Mouse (Mus musculus): ENCODE results near the gene Prm2. TPM values are rescaled to one million over a fixed set of nuclear protein-coding genes. Genes with fewer than 3 reads are reported as not detected.

The Prm2 gene
- polyA plus RNA-seq, 1 experiment from 2014 or later = not detected

GRCm38 (mm10) chr16:10770531-10771325, 25.2 kb downstream of the Prm2 start:
- no peaks in the 10 kb centered on the region for H3K36me3 ChIP-seq
- 33% methylated on average over 4 of the region's 4 CpGs for WGBS (ENCODE audit: insufficient replicate concordance)
- peaks cover 50% of the 10 kb centered on the region for H3K4me1 ChIP-seq
- no peak overlapping the region for H3K9ac ChIP-seq
- H3K9me3 ChIP-seq (replicated peaks) = no peaks in the 10 kb centered on the region
- H3K4me2 ChIP-seq = no peak overlapping the region
- peaks cover 19% of the 10 kb centered on the region for H3K27me3 ChIP-seq (replicated peaks)
- H3K27ac ChIP-seq = no peak overlapping the region
- no peak for ATAC-seq
- H3K4me3 ChIP-seq = no peak overlapping the region

- Histone ChIP-seq H3K4me3 (no peak overlapping the region), H3K27me3 (replicated peaks) (peaks cover 19% of the 10 kb centered on the region), H3K9ac (no peak overlapping the region), H3K4me1 (peaks cover 46% of the 10 kb centered on the region), H3K27ac (no peak overlapping the region), H3K36me3 (no peaks in the 10 kb centered on the region), H3K9me3 (replicated peaks) (no peaks in the 10 kb centered on the region), H3K4me2 (no peak overlapping the region)
- ATAC-seq = no peak
- 25% methylated on average over 2 of the region's 2 CpGs for WGBS (ENCODE audit: insufficient replicate concordance)
Measured at GRCm38 (mm10) chr16:10769661-10770060, 26.3 kb downstream of the Prm2 start.

GRCm38 (mm10) chr16:10768821-10769220, 27.1 kb downstream of the Prm2 start:
- H3K4me2 ChIP-seq = no peak overlapping the region
- WGBS (ENCODE audit: insufficient replicate concordance) = 23% methylated on average over 9 of the region's 9 CpGs
- H3K36me3 ChIP-seq = no peaks in the 10 kb centered on the region
- H3K27ac ChIP-seq = no peak overlapping the region
- no peaks in the 10 kb centered on the region for H3K9me3 ChIP-seq (replicated peaks)
- H3K4me3 ChIP-seq = no peak overlapping the region
- no peak overlapping the region for H3K9ac ChIP-seq
- H3K27me3 ChIP-seq (replicated peaks) = peaks cover 21% of the 10 kb centered on the region
- no peak for ATAC-seq
- peaks cover 43% of the 10 kb centered on the region for H3K4me1 ChIP-seq

- Histone ChIP-seq H3K9ac (no peak overlapping the region), H3K9me3 (replicated peaks) (no peaks in the 10 kb centered on the region), H3K4me2 (no peak overlapping the region), H3K27me3 (replicated peaks) (peaks cover 32% of the 10 kb centered on the region), H3K4me3 (no peak overlapping the region), H3K27ac (no peak overlapping the region), H3K36me3 (no peaks in the 10 kb centered on the region), H3K4me1 (peaks cover 36% of the 10 kb centered on the region)
- WGBS (ENCODE audit: insufficient replicate concordance) = 30% methylated on average over 4 of the region's 4 CpGs
- ATAC-seq = no peak
Measured at GRCm38 (mm10) chr16:10767158-10767557, 28.8 kb downstream of the Prm2 start.

- 28% methylated on average over 2 of the region's 2 CpGs for WGBS (ENCODE audit: insufficient replicate concordance)
- no peak for ATAC-seq
- Histone ChIP-seq H3K4me3 (no peak overlapping the region), H3K4me2 (no peak overlapping the region), H3K27ac (no peak overlapping the region), H3K9ac (no peak overlapping the region), H3K27me3 (replicated peaks) (peaks cover 34% of the 10 kb centered on the region), H3K36me3 (no peaks in the 10 kb centered on the region), H3K4me1 (peaks cover 17% of the 10 kb centered on the region), H3K9me3 (replicated peaks) (no peaks in the 10 kb centered on the region)
Measured at GRCm38 (mm10) chr16:10764323-10764722, 31.6 kb downstream of the Prm2 start.

- H3K4me3 ChIP-seq = no peak overlapping the region
- H3K4me1 ChIP-seq = peaks cover 11% of the 10 kb centered on the region
- no peak for ATAC-seq
- 37% methylated on average over 6 of the region's 6 CpGs for WGBS (ENCODE audit: insufficient replicate concordance)
- peaks cover 28% of the 10 kb centered on the region for H3K27me3 ChIP-seq (replicated peaks)
- no peak overlapping the region for H3K27ac ChIP-seq
- no peaks in the 10 kb centered on the region for H3K9me3 ChIP-seq (replicated peaks)
- H3K36me3 ChIP-seq = no peaks in the 10 kb centered on the region
- no peak overlapping the region for H3K4me2 ChIP-seq
- no peak overlapping the region for H3K9ac ChIP-seq
Measured at GRCm38 (mm10) chr16:10763540-10764264, 32.2 kb downstream of the Prm2 start.

GRCm38 (mm10) chr16:10762569-10763180, 33.3 kb downstream of the Prm2 start:
- H3K36me3 ChIP-seq = no peaks in the 10 kb centered on the region
- no peak overlapping the region for H3K27ac ChIP-seq
- peaks cover 19% of the 10 kb centered on the region for H3K27me3 ChIP-seq (replicated peaks)
- WGBS (ENCODE audit: insufficient replicate concordance) = 49% methylated on average over 5 of the region's 5 CpGs
- no peak overlapping the region for H3K9ac ChIP-seq
- H3K4me2 ChIP-seq = no peak overlapping the region
- H3K4me3 ChIP-seq = no peak overlapping the region
- ATAC-seq = no peak
- H3K9me3 ChIP-seq (replicated peaks) = no peaks in the 10 kb centered on the region
- H3K4me1 ChIP-seq = peaks cover 7% of the 10 kb centered on the region; the same call in 1 of the 2 replicates

GRCm38 (mm10) chr16:10761182-10761581, 34.8 kb downstream of the Prm2 start:
- H3K36me3 ChIP-seq = no peaks in the 10 kb centered on the region
- H3K9me3 ChIP-seq (replicated peaks) = no peaks in the 10 kb centered on the region
- no peak overlapping the region for H3K4me3 ChIP-seq
- no peak overlapping the region for H3K4me2 ChIP-seq
- peaks cover 19% of the 10 kb centered on the region for H3K27me3 ChIP-seq (replicated peaks)
- ATAC-seq = no peak
- H3K9ac ChIP-seq = no peak overlapping the region
- WGBS (ENCODE audit: insufficient replicate concordance) = 43% methylated on average over 8 of the region's 8 CpGs
- H3K4me1 ChIP-seq = peaks cover 7% of the 10 kb centered on the region; the same call in 1 of the 2 replicates
- H3K27ac ChIP-seq = no peak overlapping the region

- Histone ChIP-seq H3K9ac (no peak overlapping the region), H3K27me3 (replicated peaks) (peaks cover 14% of the 10 kb centered on the region), H3K4me3 (no peak overlapping the region), H3K9me3 (replicated peaks) (no peaks in the 10 kb centered on the region), H3K27ac (no peak overlapping the region), H3K4me2 (no peak overlapping the region), H3K36me3 (no peaks in the 10 kb centered on the region), H3K4me1 (peaks cover 4% of the 10 kb centered on the region; the same call in 1 of the 2 replicates)
- 51% methylated on average over 6 of the region's 6 CpGs for WGBS (ENCODE audit: insufficient replicate concordance)
- no peak for ATAC-seq
Measured at GRCm38 (mm10) chr16:10756168-10756567, 39.8 kb downstream of the Prm2 start.

- peak; percentile 22; the same call in 1 of the 2 replicates for ATAC-seq
- WGBS (ENCODE audit: insufficient replicate concordance) = 72% methylated on average over 3 of the region's 3 CpGs
Measured at GRCm38 (mm10) chr16:10754521-10755296, 41.2 kb downstream of the Prm2 start.

GRCm38 (mm10) chr16:10749824-10750223, 46.1 kb downstream of the Prm2 start:
- H3K27ac ChIP-seq = no peak overlapping the region
- ATAC-seq = no peak
- no peak overlapping the region for H3K9ac ChIP-seq
- 0 out of 2 replicates have a peak, but pooled peaks cover 13% of the 10 kb centered on the region for H3K27me3 ChIP-seq (replicated peaks)
- no peaks in the 10 kb centered on the region for H3K36me3 ChIP-seq
- WGBS (ENCODE audit: insufficient replicate concordance) = 56% methylated on average over 7 of the region's 7 CpGs
- no peak overlapping the region for H3K4me3 ChIP-seq
- H3K9me3 ChIP-seq (replicated peaks) = no peaks in the 10 kb centered on the region
- no peaks in the 10 kb centered on the region for H3K4me1 ChIP-seq
- no peak overlapping the region for H3K4me2 ChIP-seq

More at GRCm38 (mm10) chr16:10754521-10755296, 41.2 kb downstream of the Prm2 start:
- no peak overlapping the region for H3K9ac ChIP-seq
- no peak overlapping the region for H3K4me3 ChIP-seq
- no peak overlapping the region for H3K27ac ChIP-seq
- H3K4me1 ChIP-seq = no peaks in the 10 kb centered on the region
- no peaks in the 10 kb centered on the region for H3K9me3 ChIP-seq (replicated peaks)
- H3K4me2 ChIP-seq = no peak overlapping the region
- peaks cover 13% of the 10 kb centered on the region; the same call in 1 of the 2 replicates for H3K27me3 ChIP-seq (replicated peaks)
- H3K36me3 ChIP-seq = no peaks in the 10 kb centered on the region

All from liver, embryonic 12.5 days (tissue).